Mouse (Mus musculus): ENCODE measurements around the gene Jrkl.
A peak's percentile ranks its signal among the peaks of the same experiment; 100 is the strongest.

Jrkl gene

DNA sequence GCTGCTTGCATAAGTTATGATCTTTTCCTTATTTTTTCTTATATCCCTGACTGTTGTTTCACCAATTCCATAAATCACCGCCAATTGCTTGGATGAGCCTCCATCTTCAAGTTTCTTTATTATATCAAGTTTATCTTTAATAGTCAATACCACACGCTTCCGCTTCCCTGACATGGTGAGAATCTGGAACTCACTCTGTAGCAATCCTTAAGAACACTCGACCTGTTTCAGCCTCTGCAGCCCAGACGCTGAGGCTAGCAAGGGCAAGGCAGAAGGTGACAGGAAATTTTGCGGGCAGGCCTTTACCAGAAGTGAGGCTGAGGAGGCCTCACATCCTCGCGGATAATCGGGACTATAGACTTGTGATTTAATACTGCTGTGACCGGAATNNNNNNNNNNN is at the start of gene Jrkl:
Gene Jrkl, minus strand, starts transcription at position 349 of the 400 bp plus-strand sequence.
- DNase-seq, result peak; percentile 31 to 50

DNA sequence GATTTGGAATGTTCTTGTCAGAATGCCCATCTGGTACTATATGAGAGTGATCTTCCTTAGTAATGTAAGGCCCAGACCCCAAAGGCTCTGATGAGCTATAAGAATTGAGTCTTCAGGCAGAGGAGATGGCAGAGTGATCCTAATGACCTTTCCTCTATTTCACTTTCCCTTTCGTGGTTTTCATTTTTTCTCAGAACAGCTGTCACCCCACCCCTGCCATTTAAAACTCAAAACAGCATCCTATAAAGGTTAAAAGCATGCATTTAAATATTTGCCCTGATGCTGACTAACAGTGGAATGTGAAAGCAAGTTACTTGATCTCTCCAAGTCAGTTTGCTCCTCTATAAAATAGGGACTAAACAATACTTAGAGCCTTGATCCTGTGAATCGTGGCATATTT is 41.9 kb upstream of the Jrkl start:
- DNase-seq, result no peak

DNA sequence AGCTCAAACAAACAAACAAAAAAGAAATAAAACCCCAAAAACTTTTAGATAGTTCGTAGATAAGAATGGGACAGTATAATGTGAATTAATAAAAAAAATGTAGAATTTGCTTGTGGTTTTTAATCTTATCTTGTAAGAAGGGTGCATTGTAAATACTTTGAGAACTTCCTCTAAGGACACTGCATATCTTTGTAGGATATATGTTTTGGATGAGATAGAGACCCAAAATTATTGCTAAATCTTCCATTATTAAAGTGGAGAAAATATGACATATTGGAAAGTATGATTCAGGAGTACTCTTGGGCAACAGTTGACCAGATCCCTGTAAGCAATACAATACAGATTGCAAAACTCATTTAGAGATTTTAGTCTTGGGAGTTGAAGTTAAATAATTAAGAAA is 27.6 kb upstream of the Jrkl start:
- no peak for DNase-seq

- no peak for DNase-seq
These were observed 15.4 kb upstream of the Jrkl start for GRCm38 (mm10) chr9:13260980-13261379.

- no peak for DNase-seq
These were observed 12.5 kb upstream of the Jrkl start for GRCm38 (mm10) chr9:13258173-13258572.

DNA sequence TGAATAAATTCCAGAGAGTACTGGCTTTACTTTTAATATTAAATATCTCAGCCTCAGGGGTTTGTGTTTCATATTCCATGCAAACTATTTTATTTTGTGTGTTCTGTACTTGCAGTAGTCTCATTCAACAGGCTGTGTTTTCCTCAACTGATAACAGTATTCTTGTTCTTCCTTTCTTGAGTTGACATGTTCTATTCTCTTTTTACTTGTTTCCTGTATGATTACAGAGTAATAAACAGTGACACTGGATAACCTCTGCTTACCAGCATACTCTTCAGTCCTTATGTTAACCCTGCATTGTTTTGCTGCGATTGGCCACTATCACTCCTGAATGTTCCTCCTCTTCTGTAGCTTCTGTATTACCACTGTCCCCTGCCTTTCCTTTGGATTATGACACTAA is 11.1 kb upstream of the Jrkl start:
- DNase-seq, result no peak

DNA sequence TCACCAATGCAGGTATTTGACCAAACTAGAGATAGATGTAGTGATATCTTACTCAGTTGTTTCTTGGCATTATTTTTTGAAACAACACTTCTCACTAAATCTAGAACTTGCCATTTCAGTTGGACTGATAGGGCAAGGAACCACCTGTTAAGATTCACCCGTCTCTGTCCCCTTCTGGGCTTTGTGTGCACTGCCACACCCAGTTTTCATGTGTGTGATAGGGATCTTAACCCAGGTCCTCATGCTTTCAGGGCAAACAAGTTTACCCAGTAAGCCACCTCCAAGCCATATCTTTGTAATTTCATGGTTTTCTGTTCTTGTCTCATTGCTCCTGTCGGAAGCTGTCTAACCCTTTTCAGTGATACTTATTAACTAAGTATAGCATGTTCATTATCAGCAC is 5.6 kb upstream of the Jrkl start:
- no peak for DNase-seq

DNA sequence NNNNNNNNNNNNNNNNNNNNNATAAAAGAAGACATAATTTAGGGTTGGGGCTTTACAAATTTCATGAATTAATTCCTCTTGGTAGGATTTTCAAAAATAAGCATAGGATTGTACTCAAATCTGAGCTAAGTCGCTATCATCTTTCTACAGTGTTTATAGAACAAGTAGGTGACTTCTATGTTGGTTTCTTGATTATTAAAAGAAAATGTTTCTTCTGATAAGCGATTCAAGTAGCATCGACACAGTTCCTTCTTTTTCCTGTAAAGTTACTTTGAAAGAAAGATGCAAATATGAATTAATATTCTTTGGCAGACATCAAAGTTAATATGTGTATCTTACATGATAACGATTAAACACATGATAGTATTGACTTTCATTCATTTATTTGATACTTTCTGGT is 2.5 kb upstream of the Jrkl start:
- DNase-seq, result no peak

DNA sequence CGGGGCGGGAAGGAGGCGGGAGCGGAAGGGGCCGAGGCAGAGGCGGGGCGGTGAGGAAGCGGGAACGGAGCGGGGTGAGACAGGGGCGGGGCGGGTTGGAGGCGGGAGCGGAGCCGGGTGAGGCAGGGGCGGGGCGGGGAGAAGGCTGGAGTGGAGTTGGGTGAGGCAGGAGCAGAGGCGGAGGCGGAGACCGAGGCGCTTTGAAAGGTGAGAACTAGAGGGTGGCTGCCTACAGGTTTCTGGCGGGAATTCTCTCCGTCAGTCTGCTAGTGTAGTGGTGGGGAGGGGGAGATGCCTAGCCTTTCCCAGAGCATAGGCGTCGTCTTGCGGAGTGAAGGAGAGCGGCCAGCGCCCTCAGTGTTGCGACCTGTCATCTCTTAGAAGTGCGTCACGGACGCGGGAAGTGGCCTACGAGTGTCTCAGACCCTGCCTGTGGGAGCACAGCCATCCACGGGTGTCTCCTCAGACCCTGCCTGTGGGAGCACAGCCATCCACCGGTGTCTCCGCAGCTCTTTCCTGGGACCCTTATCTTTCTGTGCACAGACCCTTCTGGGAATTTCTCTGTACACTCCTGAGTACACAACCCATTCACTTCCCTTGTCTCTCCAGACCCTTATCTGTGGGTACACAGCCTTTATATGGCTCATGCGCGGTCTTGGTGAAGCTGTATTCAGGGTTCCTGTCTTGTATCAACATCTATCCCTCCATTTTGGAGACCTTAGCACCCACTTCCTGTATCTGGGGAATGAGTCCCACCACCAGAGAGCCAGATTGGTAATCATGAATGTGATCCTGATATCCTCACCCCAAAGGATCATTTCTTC is 1.4 kb upstream of the Jrkl start, which contains the start of gene Ccdc82:
Gene Ccdc82, plus strand, starts transcription at position 141 of the 824 bp plus-strand sequence.
- peak; percentile 97 to 98 for DNase-seq

DNA sequence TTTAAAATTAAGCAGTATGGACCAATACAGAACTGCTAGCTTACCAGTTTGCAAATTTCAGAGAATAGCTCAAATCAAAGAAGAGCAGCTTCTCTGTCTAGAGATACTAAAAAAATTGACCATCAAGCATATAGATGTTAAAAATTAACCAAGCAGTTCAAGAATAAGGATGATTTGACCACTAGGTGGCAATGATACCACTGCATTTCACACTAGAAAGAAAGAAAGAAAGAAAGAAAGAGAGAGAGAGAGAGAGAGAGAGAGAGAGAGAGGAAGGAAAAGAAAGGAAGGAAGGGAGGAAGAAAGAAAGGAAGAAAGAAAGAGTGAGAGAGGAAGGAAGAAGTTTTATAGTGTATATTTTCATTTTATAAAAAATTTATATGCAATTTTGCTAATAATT is 3.3 kb downstream of the Jrkl start:
- DNase-seq, result no peak

GRCm38 (mm10) chr9:13231545-13232216 is 13.9 kb downstream of the Jrkl start:
- DNase-seq, result peak; percentile 24 to 34

GRCm38 (mm10) chr9:13230553-13230952 is 15.1 kb downstream of the Jrkl start:
- peak; percentile 37 to 53 for DNase-seq

GRCm38 (mm10) chr9:13225872-13226271 is 19.8 kb downstream of the Jrkl start:
- DNase-seq, result no peak

- DNase-seq, result no peak
These were observed 39.3 kb downstream of the Jrkl start for GRCm38 (mm10) chr9:13206369-13206768.

GRCm38 (mm10) chr9:13203681-13204080 is 41.9 kb downstream of the Jrkl start:
- DNase-seq, result no peak

GRCm38 (mm10) chr9:13203109-13203508 is 42.5 kb downstream of the Jrkl start:
- no peak for DNase-seq

DNA sequence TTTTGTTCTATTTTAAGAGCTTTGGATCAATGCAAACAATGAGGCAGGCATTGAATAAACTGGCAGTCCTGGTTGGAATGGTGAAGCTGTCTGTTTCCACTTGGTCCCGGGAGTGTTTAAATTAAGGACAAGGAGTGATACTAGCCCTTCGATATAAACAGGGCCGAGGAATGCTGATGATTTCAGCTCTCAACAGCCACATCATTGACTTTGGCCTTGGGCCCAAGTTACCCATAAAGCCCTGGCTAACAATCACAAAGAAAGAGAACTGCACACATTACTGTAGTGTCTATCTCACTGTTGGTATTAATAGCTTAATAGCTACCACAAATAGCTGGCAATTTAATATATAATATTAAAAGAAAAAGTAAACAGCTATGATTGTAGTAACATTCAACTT is 45.5 kb downstream of the Jrkl start:
- DNase-seq, result no peak

DNA sequence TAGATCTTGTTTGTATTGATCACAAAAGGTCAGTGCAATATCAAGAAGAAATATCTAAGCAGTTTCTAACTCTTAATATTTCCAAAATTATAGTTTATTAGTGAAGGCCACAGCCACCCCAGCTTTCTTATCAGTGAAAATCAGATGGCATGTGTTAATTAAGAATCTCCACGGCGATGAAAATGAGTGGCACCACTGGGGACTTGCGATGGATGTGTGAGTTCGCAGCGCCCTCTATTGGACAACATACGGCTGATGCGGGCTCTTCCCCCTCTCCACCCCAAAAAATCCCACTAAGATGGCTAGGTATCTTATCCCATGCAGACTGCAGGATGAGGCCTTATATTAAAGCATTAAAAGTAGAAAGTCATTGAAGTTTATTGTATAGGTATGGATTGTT is 49.9 kb downstream of the Jrkl start:
- DNase-seq, result peak; percentile 37 to 43

DNA sequence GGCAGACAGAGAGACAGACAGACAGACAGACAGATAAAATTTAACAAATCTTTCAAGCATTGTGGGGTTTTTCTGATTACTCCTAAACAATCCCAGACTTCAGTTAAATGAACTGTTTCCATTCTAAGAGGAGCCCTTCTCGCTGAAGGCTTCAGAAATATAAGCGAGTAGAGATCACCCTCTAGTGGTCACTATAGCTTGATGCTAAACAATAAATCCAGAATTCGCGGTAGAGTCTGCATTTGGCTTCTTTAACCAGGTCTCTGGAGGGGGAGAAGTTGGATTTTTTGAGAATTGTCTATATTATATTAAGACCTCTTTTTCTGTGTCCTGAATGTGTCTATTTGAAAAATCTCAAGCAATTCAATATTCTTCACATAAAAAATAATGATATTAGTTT is 50.4 kb downstream of the Jrkl start:
- DNase-seq, result no peak

DNA sequence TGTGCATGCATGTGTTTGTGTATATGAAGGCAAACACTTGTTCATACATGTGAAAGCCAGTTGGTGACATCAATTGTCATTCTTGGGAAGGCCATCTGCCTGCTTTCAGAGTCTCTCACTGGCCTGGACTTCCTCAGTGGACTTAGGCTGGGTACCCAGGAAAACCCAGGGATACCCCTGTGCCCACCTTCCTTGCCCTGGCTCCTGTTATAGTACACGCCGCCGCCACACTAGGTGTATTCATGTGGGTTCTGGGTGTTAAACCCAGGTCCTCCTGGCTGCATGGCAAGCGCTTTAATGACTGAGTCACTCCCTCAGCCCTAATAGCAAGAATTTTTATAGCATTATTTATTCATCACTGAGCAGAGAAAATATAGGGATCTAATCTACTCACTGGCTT is 51.0 kb downstream of the Jrkl start:
- DNase-seq, result no peak
